Mouse (Mus musculus): ENCODE measurements around the gene Tango6. TPM values are rescaled to one million over a fixed set of nuclear protein-coding genes. Genes with fewer than 3 reads are reported as not detected.

Gene Tango6
- polyA plus RNA-seq, 1 experiment from 2014 or later = 6.1 TPM

Other genes starting within 250 kb of the Tango6 start
- gene 6030452D12Rik, start 182.5 kb upstream of the Tango6 start, polyA plus RNA-seq (2015; fragmentation: Nextera tagmentation; extraction: Ambion mirVana) = not detected in 2 replicates
- 0.91 and 1.2 TPM in 2 replicates for gene Cdh3, start 172.2 kb upstream of the Tango6 start, polyA plus RNA-seq (2015; fragmentation: Nextera tagmentation; extraction: Ambion mirVana)
- 5.9 and 6.8 TPM in 2 replicates for gene Gm10073, start 109.6 kb upstream of the Tango6 start, polyA plus RNA-seq (2015; fragmentation: Nextera tagmentation; extraction: Ambion mirVana)
- 3.8 and 4.1 TPM in 2 replicates for gene Cdh1, start 79.7 kb upstream of the Tango6 start, polyA plus RNA-seq (2015; fragmentation: Nextera tagmentation; extraction: Ambion mirVana)
- 1.2 and 1.5 TPM in 2 replicates for gene Has3, start 187.2 kb downstream of the Tango6 start, polyA plus RNA-seq (2015; fragmentation: Nextera tagmentation; extraction: Ambion mirVana)
- 42.3 and 46.2 TPM in 2 replicates for gene Utp4, start 210.6 kb downstream of the Tango6 start, polyA plus RNA-seq (2015; fragmentation: Nextera tagmentation; extraction: Ambion mirVana)